Mouse (Mus musculus) bone marrow, adult 2 months (tissue): ENCODE results near the gene Fam163a. TPM values are rescaled to one million over a fixed set of nuclear protein-coding genes. Genes with fewer than 3 reads are reported as not detected.

Source experiments
- H3K27ac ChIP-seq: fragments of 200-500 bp; 2 replicates; pipeline ENCODE4 v1.5.1; 2012; ENCODE audit warnings: low read depth, mild to moderate bottlenecking, control low read depth, inconsistent platforms, low read length; ENCODE audit not compliant: control insufficient read depth, poor library complexity, insufficient read depth
- H3K4me1 ChIP-seq: fragments of 200-500 bp; 2 replicates; pipeline ENCODE4 v1.6.1; 2011; ENCODE audit warnings: low read length; ENCODE audit not compliant: control insufficient read depth, insufficient read depth
- H3K4me3 ChIP-seq: fragments of 200-500 bp; replicated peaks from 2 replicates; pipeline ENCODE3; 2011; ENCODE audit warnings: mild to moderate bottlenecking, low read depth, low read length, control low read depth; ENCODE audit not compliant: control insufficient read depth
- CTCF ChIP-seq: fragments of 200-500 bp; IDR thresholded peaks from 2 replicates; pipeline ENCODE4 v1.5.1; 2011; ENCODE audit warnings: low read length, control low read depth; ENCODE audit not compliant: control insufficient read depth, insufficient read depth
- POLR2A ChIP-seq: fragments of 200-500 bp; IDR thresholded peaks from 2 replicates; pipeline ENCODE4 v1.6.1; 2011; ENCODE audit warnings: low read depth, mild to moderate bottlenecking, control low read depth, low read length, borderline replicate concordance; ENCODE audit not compliant: control insufficient read depth
- WGBS: fragments of 180-500 bp; shearing (Covaris S2); methylation state at CpG from one replicate; pipeline ENCODE4 v1.1.7; 2018; 5-methylcytosine and 5-hydroxymethylcytosine counted together
- polyA plus RNA-seq: library from polyadenylated mRNA; stranded (reverse); fragments of >200 nt; gene quantifications from 2 replicates; pipeline ENCODE4 v1.2.4, GENCODE M21; 2011; ENCODE audit warnings: low replicate concordance; ENCODE audit not compliant: missing spikeins, insufficient read depth, insufficient read length

Fam163a gene
- polyA plus RNA-seq, 1 experiment: not detected

GRCm38 (mm10) chr1:156226903-156227302 is 22.1 kb upstream of the Fam163a start:
- 60% methylated on average over 5 of the region's 5 CpGs for WGBS
- H3K4me1 ChIP-seq: no peaks in the 10 kb centered on the region
- no peak for TF ChIP-seq CTCF
- no peak for TF ChIP-seq POLR2A
- no peak overlapping the region for H3K4me3 ChIP-seq
- H3K27ac ChIP-seq: no peak overlapping the region

GRCm38 (mm10) chr1:156222205-156223000 is 17.6 kb upstream of the Fam163a start:
- TF ChIP-seq POLR2A: no peak
- no peak for TF ChIP-seq CTCF

GRCm38 (mm10) chr1:156221327-156221726 is 16.5 kb upstream of the Fam163a start:
- 80% methylated on average over 2 of the region's 2 CpGs for WGBS
- no peak for TF ChIP-seq POLR2A
- no peak for TF ChIP-seq CTCF
- Histone ChIP-seq H3K27ac (no peak overlapping the region), H3K4me1 (no peaks in the 10 kb centered on the region), H3K4me3 (no peak overlapping the region)

More at GRCm38 (mm10) chr1:156222205-156223000, 17.6 kb upstream of the Fam163a start:
- WGBS: 77% methylated on average over 13 of the region's 13 CpGs
- Histone ChIP-seq H3K4me1 (no peaks in the 10 kb centered on the region), H3K27ac (no peak overlapping the region), H3K4me3 (no peak overlapping the region)

GRCm38 (mm10) chr1:156218573-156218972 is 13.7 kb upstream of the Fam163a start:
- Histone ChIP-seq H3K4me3 (no peak overlapping the region), H3K27ac (no peak overlapping the region), H3K4me1 (no peaks in the 10 kb centered on the region)
- no peak for TF ChIP-seq POLR2A
- no peak for TF ChIP-seq CTCF
- WGBS: 78% methylated on average over 2 of the region's 2 CpGs

GRCm38 (mm10) chr1:156217941-156218340 is 13.1 kb upstream of the Fam163a start:
- no peak overlapping the region for H3K27ac ChIP-seq
- no peaks in the 10 kb centered on the region; the same call in 1 of the 2 replicates for H3K4me1 ChIP-seq
- no peak overlapping the region for H3K4me3 ChIP-seq
- WGBS: 84% methylated on average over 8 of the region's 8 CpGs
- TF ChIP-seq CTCF (no peak), POLR2A (no peak)

GRCm38 (mm10) chr1:156217393-156217792 is 12.6 kb upstream of the Fam163a start:
- Histone ChIP-seq H3K4me3 (no peak overlapping the region), H3K27ac (no peak overlapping the region)

GRCm38 (mm10) chr1:156216249-156216648 is 11.4 kb upstream of the Fam163a start:
- TF ChIP-seq POLR2A (no peak), CTCF (no peak)
- Histone ChIP-seq H3K4me1 (no peaks in the 10 kb centered on the region; the same call in 1 of the 2 replicates), H3K27ac (no peak overlapping the region), H3K4me3 (no peak overlapping the region)
- 74% methylated on average over 4 of the region's 4 CpGs for WGBS

More at GRCm38 (mm10) chr1:156217393-156217792, 12.6 kb upstream of the Fam163a start:
- H3K4me1 ChIP-seq: no peaks in the 10 kb centered on the region; the same call in 1 of the 2 replicates
- TF ChIP-seq CTCF: no peak
- TF ChIP-seq POLR2A: no peak
- 5% methylated on average over 3 of the region's 3 CpGs for WGBS

GRCm38 (mm10) chr1:156214651-156215050 is 9.8 kb upstream of the Fam163a start:
- H3K4me1 ChIP-seq: no peaks in the 10 kb centered on the region; the same call in 1 of the 2 replicates

More at GRCm38 (mm10) chr1:156214651-156215050, 9.8 kb upstream of the Fam163a start:
- no peak overlapping the region for H3K27ac ChIP-seq
- H3K4me3 ChIP-seq: no peak overlapping the region
- TF ChIP-seq POLR2A (no peak), CTCF (no peak)
- whole genome bisulfite sequencing: 85% methylated on average over 8 of the region's 8 CpGs
